Mouse (Mus musculus) cerebellum, postnatal 4 days (tissue): ENCODE measurements around the gene Efcab11.
"Not testable (repeated sequence)": the region's sequence is repeated elsewhere in the genome, so short reads cannot be mapped to it uniquely, and the experiment has no call there.

Experiments used
- DNase-seq, 2 experiments: peaks; one replicate each; pipeline ENCODE4 v3.0.0; 2022; ENCODE audit warnings: low spot score in 2 of 2, mixed read lengths in 1 of 2

Efcab11 gene

GRCm38 (mm10) chr12:99807891-99808290, 76.3 kb downstream of the Efcab11 start:
- no peak for DNase-seq

DNA sequence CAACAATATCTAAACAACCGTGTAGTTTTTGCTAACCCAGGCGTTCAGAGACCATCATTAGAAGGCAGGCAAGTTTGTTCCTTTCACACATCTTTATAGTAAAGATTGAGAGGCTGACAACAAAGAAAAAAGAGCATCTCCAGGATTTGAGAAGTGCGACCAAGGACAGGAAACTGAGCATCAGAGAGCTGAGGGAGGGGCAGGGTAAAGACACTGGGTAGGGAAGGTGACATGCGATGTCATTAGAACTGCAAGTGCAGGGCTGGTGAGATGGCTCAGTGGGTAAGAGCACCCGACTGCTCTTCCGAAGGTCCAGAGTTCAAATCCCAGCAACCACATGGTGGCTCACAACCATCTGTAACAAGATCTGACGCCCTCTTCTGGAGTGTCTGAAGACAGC, 77.5 kb downstream of the Efcab11 start:
- not testable (repeated sequence) for DNase-seq

- no peak for DNase-seq
Observed at GRCm38 (mm10) chr12:99795921-99796320, 88.3 kb downstream of the Efcab11 start.

- no peak for DNase-seq
Observed at GRCm38 (mm10) chr12:99794792-99795620, 89.2 kb downstream of the Efcab11 start.

DNA sequence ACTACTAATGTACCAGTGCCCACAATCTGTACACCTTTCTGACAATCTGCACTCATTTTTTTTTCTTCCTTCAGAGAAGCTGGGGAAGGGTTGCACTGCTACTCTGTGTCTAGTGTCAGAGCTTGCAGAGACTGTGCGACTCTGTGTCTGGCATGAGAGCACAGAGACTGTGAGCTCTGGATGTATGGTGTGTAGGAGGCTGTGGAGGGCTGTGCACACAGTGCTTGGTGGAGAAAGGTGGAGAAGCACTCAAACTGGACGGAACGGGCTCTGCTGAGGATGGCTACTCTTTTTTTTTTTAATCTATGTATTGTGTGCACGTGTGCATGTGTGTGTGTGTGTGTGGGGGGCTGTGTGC, 90.1 kb downstream of the Efcab11 start:
- DNase-seq, result no peak

DNA sequence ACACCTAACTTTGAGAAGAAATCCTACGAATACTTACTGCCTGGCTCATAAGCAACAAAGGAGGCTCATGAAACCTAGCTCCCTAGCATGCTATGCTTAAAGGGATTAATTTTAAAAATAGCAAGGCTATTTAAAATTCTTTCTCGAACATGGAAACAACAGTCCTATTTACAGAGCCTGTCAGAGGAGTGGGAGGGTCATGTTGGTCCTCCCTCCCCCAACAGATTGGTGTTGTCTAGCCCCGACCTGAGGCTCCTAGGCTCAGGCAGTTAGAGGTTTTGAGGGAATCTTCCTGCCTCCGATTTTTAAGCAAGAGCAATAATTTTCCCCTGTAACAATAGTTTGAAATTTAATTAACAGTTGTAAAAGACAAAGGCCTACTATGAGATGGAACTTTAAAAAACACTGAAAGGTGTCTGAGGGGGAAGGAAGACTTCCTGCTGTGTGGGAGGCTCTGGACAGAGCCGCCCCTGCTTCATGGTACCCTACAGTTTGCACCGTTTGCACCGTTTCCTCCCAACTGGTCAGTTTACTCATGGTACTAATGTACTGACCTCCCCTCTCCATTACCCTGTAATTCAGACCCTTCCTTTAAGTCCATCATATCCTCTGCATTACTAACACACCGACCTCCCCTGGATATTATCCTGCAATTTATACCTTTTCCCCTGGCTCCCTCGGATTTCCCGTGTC, 90.6 kb downstream of the Efcab11 start:
- no peak for DNase-seq

- no peak for DNase-seq
Observed at GRCm38 (mm10) chr12:99789283-99789960, 94.8 kb downstream of the Efcab11 start.

DNA sequence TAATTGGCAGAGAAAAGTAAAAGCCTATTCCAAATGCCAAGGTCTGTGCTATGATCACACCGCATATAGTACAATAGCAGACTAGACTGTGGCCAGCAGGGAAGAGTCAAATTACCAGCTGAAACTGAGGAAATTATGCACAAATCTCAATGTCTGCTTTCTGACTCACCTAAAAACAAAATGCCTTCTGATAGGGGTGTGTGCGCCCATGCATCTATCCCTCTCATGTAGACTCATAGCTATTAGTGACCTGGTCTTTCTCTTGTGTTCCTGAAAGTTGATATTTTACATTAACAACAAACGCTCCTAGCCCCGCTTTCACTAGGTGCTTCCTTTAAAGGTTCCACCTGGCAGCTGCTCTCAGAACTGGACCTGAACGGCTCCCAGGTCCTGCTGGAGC, 102.5 kb downstream of the Efcab11 start:
- DNase-seq, result no peak

- DNase-seq, result no peak
Observed at GRCm38 (mm10) chr12:99780396-99780795, 103.8 kb downstream of the Efcab11 start.

DNA sequence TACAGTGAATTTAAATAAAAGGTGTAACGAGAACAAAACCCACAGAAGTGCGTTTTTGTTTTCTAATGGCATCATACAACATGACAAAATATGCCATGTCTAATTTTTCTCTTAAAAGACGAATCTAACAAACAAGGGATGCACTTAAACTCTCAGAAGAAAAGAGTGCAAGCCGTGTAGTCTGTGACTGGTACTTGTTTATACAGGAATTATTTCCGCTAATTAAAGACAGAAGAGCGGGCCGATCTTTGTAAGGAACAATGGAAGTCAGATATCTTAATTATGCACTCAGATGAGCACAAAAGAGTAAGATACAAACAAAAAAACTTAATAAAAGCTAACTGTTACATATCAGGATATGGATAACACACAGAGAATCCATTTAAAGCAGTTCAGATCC, 104.3 kb downstream of the Efcab11 start:
- no peak for DNase-seq

DNA sequence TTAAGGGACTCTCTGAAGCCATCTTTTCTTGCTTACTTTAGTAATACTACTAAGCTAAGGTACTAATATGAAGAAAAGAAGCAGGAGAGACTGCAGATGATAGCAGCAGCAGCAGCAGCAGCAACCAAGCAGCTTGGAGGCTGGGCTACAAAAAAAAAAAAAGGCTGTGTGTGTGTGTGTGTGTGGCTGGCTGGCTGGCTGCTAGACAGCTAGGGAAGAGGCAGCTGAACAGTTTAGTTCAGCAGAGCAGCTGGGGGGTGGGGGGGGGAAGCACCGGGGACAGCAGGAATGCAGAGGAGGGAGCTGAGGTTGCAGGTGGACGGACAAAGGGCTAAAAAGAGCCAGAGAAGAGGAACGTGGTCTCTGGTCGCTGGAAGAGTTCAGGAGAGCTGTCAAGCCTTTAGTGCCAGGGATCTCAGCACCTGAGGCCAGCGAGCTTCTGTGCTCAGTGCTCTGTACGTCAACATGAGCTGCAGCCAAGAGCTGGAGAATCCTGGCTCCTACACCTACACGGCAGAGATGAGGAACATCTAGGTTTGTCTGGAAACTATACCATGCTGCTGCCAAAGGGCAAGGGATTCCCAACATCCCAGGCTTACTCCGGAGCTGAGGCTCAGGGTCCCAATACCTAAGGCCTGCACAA, 107.6 kb downstream of the Efcab11 start:
- DNase-seq, result no peak

GRCm38 (mm10) chr12:99774864-99775263, 109.4 kb downstream of the Efcab11 start:
- no peak for DNase-seq

DNA sequence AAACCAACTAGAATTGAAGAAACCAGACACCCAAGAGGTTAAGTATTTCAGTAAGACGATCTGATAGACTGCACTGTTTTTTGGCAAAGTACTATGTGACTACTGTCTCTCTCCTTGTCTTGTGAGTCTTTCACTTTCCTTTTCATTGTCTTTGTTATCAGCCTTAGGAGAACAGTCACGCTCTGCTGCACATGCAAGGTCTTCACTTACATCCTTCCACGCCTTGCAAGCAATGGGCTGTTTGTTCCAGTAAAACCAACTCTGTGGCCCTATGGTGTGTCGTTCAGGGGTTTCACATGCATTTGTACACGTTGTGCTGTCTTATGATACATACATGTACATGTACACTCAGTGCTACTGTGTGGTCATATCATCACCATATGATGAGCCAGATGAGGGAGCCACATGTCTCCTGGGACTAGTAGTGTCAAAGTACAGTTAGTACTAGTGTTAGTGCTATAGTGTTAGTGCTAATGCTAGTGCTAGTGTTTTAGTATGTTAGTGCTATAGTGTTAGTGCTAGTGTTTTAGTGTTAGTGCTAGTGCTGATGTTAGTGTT, 110.5 kb downstream of the Efcab11 start:
- no peak for DNase-seq

- no peak for DNase-seq
Observed at GRCm38 (mm10) chr12:99771018-99771417, 113.2 kb downstream of the Efcab11 start.

- no peak for DNase-seq
Observed at GRCm38 (mm10) chr12:99769626-99770025, 114.6 kb downstream of the Efcab11 start.

- DNase-seq, result no peak
Observed at GRCm38 (mm10) chr12:99767691-99768090, 116.5 kb downstream of the Efcab11 start.

DNA sequence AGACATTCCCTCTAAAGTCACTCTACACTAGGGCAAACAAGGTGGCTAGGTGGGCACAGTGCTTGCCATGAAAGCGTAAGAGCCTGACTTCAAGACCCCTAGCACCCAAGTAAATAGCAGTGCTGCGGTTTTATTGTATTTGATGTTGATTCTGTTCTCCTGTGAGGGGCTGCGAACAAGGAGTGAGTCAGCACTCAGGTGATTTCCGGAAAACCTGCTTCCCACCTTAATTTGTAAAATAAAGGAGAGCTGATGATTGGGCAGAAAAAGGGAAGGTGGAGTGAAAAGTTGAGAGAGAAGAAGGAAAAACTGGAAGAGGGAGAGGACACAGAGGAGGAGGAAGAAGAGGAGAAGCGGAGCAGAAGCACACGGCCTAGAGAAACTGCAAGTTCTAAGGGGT, 118.3 kb downstream of the Efcab11 start:
- DNase-seq, result no peak

DNA sequence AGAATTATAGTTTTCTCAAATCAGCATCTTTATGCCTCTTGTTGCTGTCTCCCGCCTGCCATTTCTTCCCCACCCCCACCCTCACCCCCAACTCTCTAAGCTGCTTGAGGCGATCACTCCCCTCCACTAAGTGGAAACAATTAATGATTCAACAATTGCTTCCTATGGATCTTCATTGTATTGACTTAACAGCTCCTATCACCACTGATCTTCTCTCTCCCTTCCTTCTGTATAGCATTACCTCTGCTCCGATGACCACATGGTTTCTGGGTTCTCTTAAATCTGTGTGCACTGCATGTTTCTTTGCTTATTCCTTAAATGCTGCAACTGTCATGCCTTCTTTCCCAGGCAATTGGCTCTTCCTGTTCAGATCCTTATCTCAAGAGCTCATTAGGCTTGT, 120.2 kb downstream of the Efcab11 start:
- DNase-seq, result no peak

DNA sequence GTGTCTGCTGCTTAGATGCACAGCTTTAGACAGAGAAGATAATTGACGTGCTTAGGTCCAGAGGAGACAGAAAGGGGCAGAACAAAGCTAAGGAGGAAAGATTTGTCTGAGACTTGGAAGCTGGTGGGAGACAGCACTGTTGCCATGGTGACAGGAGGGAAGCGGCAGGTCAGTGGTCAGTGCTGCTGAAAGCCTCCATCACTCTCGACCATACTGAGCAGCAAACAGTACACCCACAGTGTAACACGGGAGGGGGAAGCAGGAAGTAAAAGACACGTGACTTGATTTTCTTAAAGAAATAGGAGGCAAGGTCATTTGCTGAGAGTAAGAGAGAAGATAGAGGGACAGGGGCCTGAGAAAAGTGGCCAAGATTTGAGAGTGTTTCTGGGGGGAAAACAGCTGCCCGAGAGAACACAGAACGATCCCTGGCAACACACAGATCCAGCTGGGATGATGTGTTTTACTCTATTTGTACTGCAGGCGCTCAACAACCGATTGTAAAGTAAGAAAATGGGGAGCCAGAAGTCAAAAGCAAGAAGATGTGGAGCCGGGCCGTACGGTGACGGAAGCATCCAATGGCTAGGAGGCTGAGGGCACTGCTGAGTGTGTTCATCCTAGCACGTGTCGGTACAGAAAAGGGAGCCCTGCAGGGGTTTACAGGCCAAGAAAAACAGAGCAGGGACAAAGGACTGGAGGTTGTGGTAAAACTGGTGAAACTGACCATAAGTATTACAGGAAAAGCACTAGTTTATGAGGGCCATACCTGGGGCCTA, 126.3 kb downstream of the Efcab11 start:
- DNase-seq, result peak in 1 of 2 experiments; percentile 34

- no peak for DNase-seq
Observed at GRCm38 (mm10) chr12:99756914-99757687, 127.1 kb downstream of the Efcab11 start.
